ENCODE assay signal across 20 mouse cellular contexts in the genomic region with DNA sequence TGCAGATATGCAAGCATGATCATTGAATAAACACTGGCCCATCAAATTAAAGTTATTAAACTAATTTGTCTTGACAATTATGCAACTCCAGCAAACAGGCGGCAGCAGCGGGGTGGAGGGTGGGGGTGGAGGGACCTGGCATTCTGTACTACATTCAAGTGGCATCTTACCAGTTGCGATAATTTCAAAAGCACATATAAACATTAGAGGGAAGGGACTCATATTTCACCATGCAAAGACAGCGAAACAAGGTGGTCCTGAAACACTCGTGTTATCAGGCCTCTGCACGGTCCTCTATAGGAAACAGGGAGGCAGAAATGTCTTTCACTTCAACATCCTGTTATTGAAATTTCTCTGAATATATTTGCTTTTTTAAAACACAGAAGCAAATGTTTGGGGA.
A peak's percentile ranks its signal among the peaks of the same experiment; 100 is the strongest.
DNase-seq lines count a peak whose midpoint lies in the region; ATAC-seq and TF ChIP-seq lines count a peak whose summit lies in the region.
"Had no signal": no experiment of that assay in that cellular context is flagged by ENCODE, and none has a peak within 500 bp of the region (broad histone marks: within the 10 kb centered on the region; RNA-seq: fewer than 3 reads in every experiment).

No protein-coding gene starts in this region.

- no peak for TF ChIP-seq CTCF in heart, postnatal 0 days (IDR thresholded peaks at IDR 0.05; ENCODE audit: low read depth)
- TF ChIP-seq CTCF in liver, embryonic 14.5 days (IDR thresholded peaks at IDR 0.05; ENCODE audit: low read depth): no peak

- no peak overlapping the region for H3K4me3 ChIP-seq in heart, postnatal 0 days (ENCODE audit: low read depth, low read length)
- no peak overlapping the region for H3K4me3 ChIP-seq in heart, embryonic 12.5 days
- no peak overlapping the region for H3K4me3 ChIP-seq in liver, embryonic 14.5 days (ENCODE audit: insufficient read depth in 1 of 2, low read depth in 2 of 2, low read length in 2 of 2)
- H3K4me3 ChIP-seq: embryonic facial prominence, embryonic 13.5 days; limb, embryonic 13.5 days; neural tube, embryonic 13.5 days had no signal

- 29% methylated on average over 6 of the region's 6 CpGs for WGBS in heart, postnatal 0 days
- WGBS in heart, embryonic 12.5 days: 64% methylated on average over 6 of the region's 6 CpGs
- 20% methylated on average over 6 of the region's 6 CpGs for WGBS in liver, embryonic 14.5 days (ENCODE audit: insufficient replicate concordance)

- H3K36me3 ChIP-seq in heart, postnatal 0 days (replicated peaks; ENCODE audit: control insufficient read depth, insufficient read depth, low read length): 0 out of 2 replicates have a peak, but pooled peaks cover 5% of the 10 kb centered on the region
- H3K36me3 ChIP-seq in heart, embryonic 12.5 days: peaks cover 7% of the 10 kb centered on the region; the same call in 1 of the 2 replicates
- no peaks in the 10 kb centered on the region for H3K36me3 ChIP-seq in liver, embryonic 14.5 days (replicated peaks; ENCODE audit: control insufficient read depth, insufficient read depth, low read depth)

- H3K4me2 ChIP-seq in heart, postnatal 0 days (ENCODE audit: low read depth, low read length): peak overlapping the region; percentile 44
- no peak overlapping the region for H3K4me2 ChIP-seq in heart, embryonic 12.5 days
- peak overlapping the region; percentile 23 for H3K4me2 ChIP-seq in liver, embryonic 14.5 days (ENCODE audit: low read depth)
- H3K4me2 ChIP-seq: embryonic facial prominence, embryonic 13.5 days; hindbrain, embryonic 14.5 days; limb, embryonic 13.5 days; neural tube, embryonic 13.5 days had no signal

- H3K9ac ChIP-seq in heart, postnatal 0 days (replicated peaks; ENCODE audit: low read depth, low read length): no peak overlapping the region
- no peak overlapping the region for H3K9ac ChIP-seq in heart, embryonic 12.5 days
- H3K9ac ChIP-seq in liver, embryonic 14.5 days (replicated peaks): no peak overlapping the region
- H3K9ac ChIP-seq: embryonic facial prominence, embryonic 13.5 days; hindbrain, embryonic 14.5 days; limb, embryonic 13.5 days; neural tube, embryonic 13.5 days had no signal

- no peaks in the 10 kb centered on the region for H3K27me3 ChIP-seq in heart, postnatal 0 days (ENCODE audit: control insufficient read depth, insufficient read depth, low read length)
- no peaks in the 10 kb centered on the region for H3K27me3 ChIP-seq in heart, embryonic 12.5 days (replicated peaks)
- H3K27me3 ChIP-seq in liver, embryonic 14.5 days (ENCODE audit: control insufficient read depth, insufficient read depth, low read length): no peaks in the 10 kb centered on the region
- H3K27me3 ChIP-seq: embryonic facial prominence, embryonic 13.5 days; limb, embryonic 13.5 days; neural tube, embryonic 13.5 days had no signal

- H3K4me1 ChIP-seq in heart, postnatal 0 days (ENCODE audit: control insufficient read depth, insufficient read depth): peaks cover 7% of the 10 kb centered on the region; the same call in 1 of the 2 replicates
- H3K4me1 ChIP-seq in heart, embryonic 12.5 days (replicated peaks): peaks cover 7% of the 10 kb centered on the region
- no peaks in the 10 kb centered on the region; a peak in 2 of 4 replicates for H3K4me1 ChIP-seq in liver, embryonic 14.5 days (replicated peaks; ENCODE audit: control insufficient read depth in 2 of 2, insufficient read depth in 2 of 2, low read length in 1 of 2)

- 0 out of 2 replicates have a peak, but pooled peaks cover 2% of the 10 kb centered on the region for H3K9me3 ChIP-seq in heart, postnatal 0 days (replicated peaks; ENCODE audit: control insufficient read depth, low read length)
- H3K9me3 ChIP-seq in heart, embryonic 12.5 days (replicated peaks): no peaks in the 10 kb centered on the region
- H3K9me3 ChIP-seq in liver, embryonic 14.5 days (ENCODE audit: control insufficient read depth, low read length): no peaks in the 10 kb centered on the region
- H3K9me3 ChIP-seq: embryonic facial prominence, embryonic 13.5 days; neural tube, embryonic 13.5 days had no signal

- H3K27ac ChIP-seq in heart, postnatal 0 days (ENCODE audit: low read depth): no peak overlapping the region
- H3K27ac ChIP-seq in heart, embryonic 12.5 days (ENCODE audit: poor library complexity, severe bottlenecking): no peak overlapping the region
- no peak overlapping the region for H3K27ac ChIP-seq in liver, embryonic 14.5 days
- H3K27ac ChIP-seq: hindbrain, embryonic 14.5 days; limb, embryonic 13.5 days; macrophage; neural tube, embryonic 13.5 days had no signal

- no peak for DNase-seq in heart, postnatal 0 days (ENCODE audit: low spot score)
- peak; percentile 8 for DNase-seq in lung, postnatal 25 days (ENCODE audit: low spot score)
- DNase-seq in lung, adult 18-20 months: no peak
- no peak for DNase-seq in liver, embryonic 14.5 days (ENCODE audit: low read depth in 3 of 3, low spot score in 3 of 3)
- DNase-seq in left cerebral cortex, adult 9 months (ENCODE audit: low spot score in 2 of 2): no peak
- no peak for DNase-seq in thymus, postnatal 25 days
- DNase-seq: adrenal gland, adult 2 months; gastrocnemius, postnatal 36 days; heart, postnatal 14 days; kidney, postnatal 36 days; layer of hippocampus, adult 9-11 months; midbrain, embryonic 14.5 days; right cerebral cortex, adult 18-20 months; thymus, postnatal 14 days had no signal

- ATAC-seq in heart, postnatal 0 days (ENCODE audit: insufficient read depth, low read depth): no peak
- no peak for ATAC-seq in heart, embryonic 12.5 days (ENCODE audit: insufficient number of reproducible peaks, low FRiP score)
- ATAC-seq in liver, embryonic 14.5 days (ENCODE audit: insufficient read depth): peak; percentile 52; the same call in 1 of the 2 replicates

- no peak for TF ChIP-seq EP300 in heart, postnatal 0 days (IDR thresholded peaks at IDR 0.05; ENCODE audit: low read depth)
- TF ChIP-seq EP300 in liver, embryonic 14.5 days (IDR thresholded peaks at IDR 0.05; ENCODE audit: low read depth): no peak
